In genomic region chr7:64122131-64122715, GRCm38 (mm10) we compare ENCODE assay signal across 17 mouse cellular contexts. TPM values are rescaled to one million over a fixed set of nuclear protein-coding genes. Genes with fewer than 3 reads are reported as not detected.
DNase-seq lines count a peak whose midpoint lies in the region; ATAC-seq lines count a peak whose summit lies in the region.
"Had no signal": no experiment of that assay in that cellular context is flagged by ENCODE, and none has a peak within 500 bp of the region (broad histone marks: within the 10 kb centered on the region; RNA-seq: fewer than 3 reads in every experiment).

No protein-coding gene starts in this region.

- H3K4me2 ChIP-seq in forebrain, embryonic 11.5 days (ENCODE audit: low read depth, low read length, severe bottlenecking): no peak overlapping the region
- H3K4me2 ChIP-seq: heart, embryonic 15.5 days; lung, embryonic 15.5 days had no signal

- ATAC-seq in forebrain, embryonic 11.5 days (replicated peaks; ENCODE audit: low FRiP score): no peak
- ATAC-seq in erythroid progenitor cell, adult 5-6 weeks (replicated peaks; ENCODE audit: low FRiP score, poor library complexity, severe bottlenecking): no peak
- ATAC-seq: hindbrain, embryonic 16.5 days had no signal

- 83% methylated on average over 9 of the region's 9 CpGs for WGBS in forebrain, embryonic 11.5 days

- H3K9ac ChIP-seq in forebrain, embryonic 11.5 days (ENCODE audit: low read length): no peak overlapping the region
- H3K9ac ChIP-seq: heart, embryonic 15.5 days; lung, embryonic 15.5 days had no signal

- H3K9me3 ChIP-seq in forebrain, embryonic 11.5 days (ENCODE audit: control insufficient read depth, low read length): no peaks in the 10 kb centered on the region
- H3K9me3 ChIP-seq: heart, embryonic 15.5 days; lung, embryonic 15.5 days had no signal

- peak; percentile 14 for DNase-seq in left cerebral cortex, adult 11 months (ENCODE audit: low spot score)
- DNase-seq in left cerebral cortex, postnatal 4 days: no peak
- peak; percentile 69 for DNase-seq in T-cell, adult 2 months (ENCODE audit: low spot score)
- peak; percentile 30 to 37 for DNase-seq in left cerebral cortex, adult 8-10 months (ENCODE audit: low spot score in 2 of 2)
- DNase-seq in thymus, postnatal 0 days (ENCODE audit: low spot score): peak; percentile 53
- DNase-seq in forebrain, embryonic 11.5 days (ENCODE audit: low spot score): no peak
- DNase-seq in ovary, postnatal 14 days (ENCODE audit: low spot score): no peak
- DNase-seq: adrenal gland, postnatal 10 days; cerebellum, postnatal 36 days; kidney, postnatal 10 days had no signal

- H3K4me1 ChIP-seq in forebrain, embryonic 11.5 days (replicated peaks; ENCODE audit: control insufficient read depth, insufficient read depth, low read length): no peaks in the 10 kb centered on the region
- H3K4me1 ChIP-seq: heart, embryonic 15.5 days; lung, embryonic 15.5 days had no signal

- H3K27ac ChIP-seq in forebrain, embryonic 11.5 days (ENCODE audit: low read depth, low read length): no peak overlapping the region
- H3K27ac ChIP-seq: heart, embryonic 15.5 days; lung, embryonic 15.5 days had no signal

- H3K27me3 ChIP-seq in forebrain, embryonic 11.5 days (ENCODE audit: control insufficient read depth, insufficient read depth, low read length): no peaks in the 10 kb centered on the region
- H3K27me3 ChIP-seq: CH12.LX; heart, embryonic 15.5 days; lung, embryonic 15.5 days had no signal

- intact Hi-C loops in left cerebral cortex, postnatal 4 days (cut with DNase I): no loop called here

- H3K4me3 ChIP-seq in forebrain, embryonic 11.5 days (ENCODE audit: low read depth, low read length): no peak overlapping the region
- H3K4me3 ChIP-seq: heart, embryonic 15.5 days; lung, embryonic 15.5 days; myocyte had no signal

- no peaks in the 10 kb centered on the region for H3K36me3 ChIP-seq in forebrain, embryonic 11.5 days (ENCODE audit: control insufficient read depth, insufficient read depth, low read length)
- H3K36me3 ChIP-seq: heart, embryonic 15.5 days; lung, embryonic 15.5 days had no signal

RNA-seq across cellular contexts. Expression of gene Trpm1, which starts 31.4 kb away (rescaled TPM):
- under 1 TPM; 0.10 to 0.77 TPM for total RNA-seq in left cerebral cortex, postnatal 4 days (2021)
- 1 to 10 TPM in 2 of 4 experiments, under 1 TPM in 2; 0.23 to 4.2 (median 0.97) TPM for total RNA-seq in left cerebral cortex, adult 8-10 months (2022)
- polyA plus RNA-seq in thymus, postnatal 0 days (2015; fragmentation: Nextera tagmentation; extraction: Ambion mirVana): 1.5 and 1.8 TPM in 2 replicates
- polyA plus RNA-seq in forebrain, embryonic 11.5 days (2014; fragmentation: Nextera tagmentation; extraction: Ambion mirVana): 0.81 and 2.3 TPM in 2 replicates
- not detected in 2 replicates for total RNA-seq in erythroid progenitor cell, adult 5-6 weeks (2015; ENCODE audit: low replicate concordance)
- not detected in 2 replicates for total RNA-seq in erythroid progenitor cell, adult 5-6 weeks (2017; ENCODE audit: low replicate concordance)
- total RNA-seq: liver, adult 2 months had no signal
- polyA plus RNA-seq: lung, embryonic 15.5 days had no signal

Comparison
In these comparisons a context has a peak if more than half of its experiments do, and no peak if none do; other contexts are left out.
1. DNase-seq: peak in left cerebral cortex, adult 11 months (single experiment), T-cell, adult 2 months (single experiment), left cerebral cortex, adult 8-10 months (2 of 2) and thymus, postnatal 0 days (single experiment); none in left cerebral cortex, postnatal 4 days (single experiment), forebrain, embryonic 11.5 days (single experiment) and ovary, postnatal 14 days (single experiment).